Mouse (Mus musculus) cortical plate, adult 2 months (tissue): ENCODE data around the gene Gmppa.

Source experiments
- CTCF ChIP-seq: fragments of 200-500 bp; IDR thresholded peaks from 2 replicates; pipeline ENCODE4 v1.5.1; 2011; ENCODE audit warnings: mild to moderate bottlenecking, control low read depth, low read length; ENCODE audit not compliant: insufficient read depth; ENCODE audit errors: extremely low read depth
- POLR2A ChIP-seq: fragments of 200-500 bp; IDR thresholded peaks from 2 replicates; pipeline ENCODE4 v1.6.1; 2011; ENCODE audit warnings: mild to moderate bottlenecking, low read length, control low read depth; ENCODE audit not compliant: insufficient read depth; ENCODE audit errors: extremely low read depth

GRCm38 (mm10) chr1:75443247-75444024 is 7.7 kb downstream of the Gmppa start:
- TF ChIP-seq CTCF (no peak), POLR2A (no peak)
